Mouse (Mus musculus): Measurements from ENCODE around the gene Bach2. TPM values are rescaled to one million over a fixed set of nuclear protein-coding genes. Genes with fewer than 3 reads are reported as not detected.

The Bach2 gene
- total RNA-seq, 2 experiments from 2014 or later: 13.7 to 14.0 TPM

DNA sequence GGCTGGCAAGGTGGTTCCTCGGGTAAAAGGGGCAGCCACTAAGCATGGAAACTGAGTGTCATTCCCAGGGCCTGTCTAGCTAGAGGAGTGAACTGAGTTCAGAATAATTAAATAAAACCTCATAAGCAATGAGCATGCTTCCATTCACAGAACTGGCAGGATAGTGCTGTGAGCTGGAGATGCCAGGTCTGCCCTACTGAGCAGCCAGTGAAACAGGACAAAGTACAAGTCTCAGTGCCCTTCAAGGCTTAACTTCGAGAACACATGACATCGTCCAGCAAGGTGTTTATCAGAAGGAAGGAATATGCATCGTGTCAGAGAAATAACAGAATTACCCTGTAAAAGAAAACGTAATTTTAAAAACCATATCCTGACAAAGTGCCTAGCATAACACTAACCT lies 335.0 kb downstream of the Bach2 start:
- no peak for DNase-seq

GRCm38 (mm10) chr4:32574604-32575003 lies 336.0 kb downstream of the Bach2 start:
- DNase-seq: no peak

DNA sequence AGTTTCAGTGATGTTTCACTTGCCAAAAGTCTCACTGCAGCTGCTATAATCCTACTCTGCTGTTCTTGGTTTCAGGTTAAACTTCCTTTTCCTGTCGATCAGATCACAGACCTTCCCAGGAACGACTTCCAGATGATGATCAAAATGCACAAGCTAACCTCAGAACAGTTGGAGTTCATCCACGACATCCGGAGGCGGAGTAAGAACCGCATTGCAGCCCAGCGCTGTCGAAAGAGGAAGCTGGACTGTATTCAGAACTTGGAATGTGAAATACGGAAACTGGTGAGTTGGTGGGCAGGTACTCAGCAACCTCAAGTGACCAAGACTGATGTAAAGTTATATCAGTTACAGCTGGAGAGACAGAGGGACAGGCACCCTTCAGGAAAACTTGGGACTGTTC lies 336.6 kb downstream of the Bach2 start:
- DNase-seq: no peak

- no peak for DNase-seq
Observed at GRCm38 (mm10) chr4:32579850-32580249, 341.2 kb downstream of the Bach2 start.

DNA sequence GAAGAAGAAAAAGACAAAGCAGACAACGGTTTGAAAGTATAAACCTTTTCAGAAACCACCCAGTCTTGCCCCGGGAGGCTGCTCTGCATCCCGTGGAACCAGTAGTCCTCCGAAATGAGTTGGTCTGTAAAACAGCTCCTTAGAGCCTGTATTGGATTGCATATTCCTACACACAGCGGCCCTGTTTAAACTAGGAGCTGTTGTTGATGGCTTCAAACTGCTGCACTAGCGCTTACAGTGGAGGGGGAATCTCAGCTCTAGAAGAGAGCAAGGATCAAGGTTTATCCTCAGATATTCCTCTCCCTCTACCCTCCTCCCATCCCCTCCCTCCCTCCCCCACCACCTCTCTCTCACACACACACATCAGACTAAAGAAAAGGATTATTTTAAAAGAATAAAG lies 345.6 kb downstream of the Bach2 start:
- no peak for DNase-seq

DNA sequence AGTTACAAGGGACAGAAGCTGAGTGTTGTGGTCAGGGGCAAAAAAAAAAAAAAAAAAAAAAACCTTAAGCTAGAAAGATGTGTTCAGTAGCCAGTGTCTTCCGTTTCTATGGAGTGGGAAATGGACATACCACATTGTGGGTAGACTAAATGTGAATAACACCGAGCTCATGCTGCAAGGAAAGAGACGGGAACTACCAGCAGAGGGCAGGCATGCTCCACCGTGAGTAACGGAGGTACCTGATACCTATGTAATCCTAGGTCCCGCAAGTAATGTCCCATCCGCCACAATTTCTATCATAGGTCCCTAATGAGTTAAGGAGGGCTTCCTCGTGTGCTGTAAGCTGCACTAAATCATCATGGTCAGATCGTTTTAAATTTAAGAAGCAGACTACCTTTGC lies 348.0 kb downstream of the Bach2 start:
- peak in 1 of 2 experiments; percentile 41 for DNase-seq

DNA sequence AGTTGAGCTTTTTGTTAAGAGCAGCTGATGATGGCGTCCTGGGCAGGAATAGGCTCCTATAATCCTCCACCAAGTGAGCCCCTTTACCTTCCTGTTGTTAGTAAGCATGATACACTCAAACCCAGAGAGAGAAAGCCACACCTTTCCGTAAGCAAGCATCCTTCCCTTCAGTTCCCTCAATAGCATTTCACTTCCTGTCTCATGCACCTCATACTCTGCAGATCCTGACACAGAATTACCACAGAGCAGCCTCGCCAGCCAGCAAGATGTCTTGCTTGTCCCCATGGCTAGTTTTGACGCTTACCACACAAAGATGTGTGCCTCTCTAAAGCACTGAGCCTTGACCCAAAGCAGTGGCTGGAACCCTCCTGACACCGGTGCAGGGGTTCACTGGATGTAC lies 348.9 kb downstream of the Bach2 start:
- DNase-seq: no peak

- DNase-seq: no peak
Observed at GRCm38 (mm10) chr4:32588237-32588636, 349.6 kb downstream of the Bach2 start.

DNA sequence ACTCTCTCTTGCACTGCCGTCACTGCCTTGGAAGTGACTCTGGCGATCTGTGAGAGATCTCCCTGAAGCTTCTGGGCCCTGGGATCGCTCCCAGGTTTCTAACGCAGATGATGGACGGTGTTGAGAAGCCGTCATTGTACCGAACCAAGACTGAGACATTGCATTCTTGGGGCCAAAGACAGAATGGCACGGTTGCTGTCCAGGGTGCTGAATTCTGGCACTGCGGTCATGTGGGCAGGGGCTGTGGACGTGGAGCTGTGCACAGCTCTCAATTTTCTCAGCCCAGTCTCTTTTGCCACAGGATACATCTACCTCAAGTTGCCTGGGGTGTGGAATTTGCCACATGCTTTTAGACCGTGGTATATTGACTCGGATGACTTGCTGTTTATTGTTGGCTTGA lies 362.5 kb downstream of the Bach2 start:
- no peak for DNase-seq

- DNase-seq: no peak
Observed at GRCm38 (mm10) chr4:32602660-32603059, 364.1 kb downstream of the Bach2 start, which contains the start of gene Gja10. Gja10 (minus strand) TSS chr4:32602760.

DNA sequence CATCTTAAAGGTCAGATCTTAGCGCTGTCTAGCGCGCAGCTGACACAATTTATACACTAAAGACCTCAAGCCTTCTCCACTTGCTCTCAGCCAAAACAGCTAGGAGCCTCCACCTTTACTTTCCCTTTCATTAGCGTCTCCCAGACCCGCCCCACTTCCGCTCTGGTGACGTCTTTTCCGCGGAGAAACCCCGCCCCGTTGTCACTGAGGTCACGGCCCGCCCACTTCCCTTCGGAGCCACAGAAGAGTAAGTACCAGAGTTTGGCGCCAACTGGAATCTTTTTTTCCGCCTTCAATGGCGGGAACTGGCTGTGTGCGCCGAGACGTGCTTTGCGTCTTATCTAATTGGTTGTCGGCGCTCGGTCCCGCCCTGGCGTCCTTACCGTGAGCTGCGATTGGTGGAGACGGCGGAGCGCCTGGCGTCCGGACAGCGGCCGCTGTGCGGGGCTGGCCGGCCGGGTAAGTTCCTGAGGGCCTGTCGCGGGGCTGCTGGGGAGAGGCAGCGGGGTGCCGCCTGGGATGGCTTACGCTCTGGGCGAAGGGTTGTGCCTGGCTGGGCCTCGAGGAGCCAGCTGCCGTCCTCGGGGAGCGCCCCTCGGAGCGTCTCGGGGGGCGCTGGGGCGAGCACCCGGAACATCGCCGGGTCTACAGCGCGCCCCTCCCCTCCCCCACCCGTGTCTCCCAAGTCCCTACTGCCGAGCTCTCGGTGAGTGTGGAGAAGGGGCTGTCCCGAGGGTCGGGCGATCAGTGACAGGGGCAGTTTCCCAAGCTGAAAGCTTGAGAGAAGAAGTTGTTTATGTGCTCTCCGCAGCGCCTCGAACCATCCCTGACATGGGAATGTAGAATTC lies 376.7 kb downstream of the Bach2 start, which contains the start of gene Casp8ap2:
Casp8ap2 (plus strand) TSS at position 418 of the 848 bp plus-strand sequence.
- peak; percentile 99 for DNase-seq

- DNase-seq: no peak
Observed at GRCm38 (mm10) chr4:32621637-32622036, 383.0 kb downstream of the Bach2 start.
